Mouse (Mus musculus) left cerebral cortex, adult 11 months (tissue): ENCODE data around the gene Tssk2.
A peak's percentile ranks its signal among the peaks of the same experiment; 100 is the strongest.

ENCODE experiments used
- DNase-seq: peaks from one replicate; pipeline ENCODE4 v3.0.0; 2022; ENCODE audit warnings: low spot score

The Tssk2 gene

GRCm38 (mm10) chr16:17898462-17898861, at the start of gene Tssk2, which contains the start of gene Dgcr2:
Tssk2 (plus strand) TSS chr16:17898637.
Dgcr2 (minus strand) TSS chr16:17898562.
- DNase-seq: no peak

GRCm38 (mm10) chr16:17848928-17849327, 49.5 kb upstream of the Tssk2 start:
- peak; percentile 53 for DNase-seq

DNA sequence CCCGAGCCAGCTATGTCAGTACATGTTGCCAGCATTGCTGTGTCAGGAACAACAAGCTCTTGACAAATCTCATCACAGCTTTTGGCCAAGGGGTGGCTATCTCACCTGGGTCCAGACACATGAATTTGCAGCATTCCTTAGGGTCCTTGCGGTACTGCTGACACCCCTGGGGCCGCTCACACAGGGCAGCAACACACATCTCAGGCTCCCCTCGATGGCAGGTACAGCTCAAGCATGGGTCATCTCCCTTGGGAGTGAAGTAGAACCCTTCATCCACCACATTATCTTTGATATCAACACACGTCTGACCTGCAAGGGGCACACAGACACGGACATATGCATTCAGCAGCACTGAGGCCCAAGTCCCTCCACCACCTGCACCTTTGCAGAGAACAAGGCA, 49.0 kb upstream of the Tssk2 start:
- no peak for DNase-seq

GRCm38 (mm10) chr16:17851331-17851730, 47.1 kb upstream of the Tssk2 start:
- DNase-seq: no peak

- DNase-seq: no peak
Observed at GRCm38 (mm10) chr16:17851860-17852259, 46.6 kb upstream of the Tssk2 start.

DNA sequence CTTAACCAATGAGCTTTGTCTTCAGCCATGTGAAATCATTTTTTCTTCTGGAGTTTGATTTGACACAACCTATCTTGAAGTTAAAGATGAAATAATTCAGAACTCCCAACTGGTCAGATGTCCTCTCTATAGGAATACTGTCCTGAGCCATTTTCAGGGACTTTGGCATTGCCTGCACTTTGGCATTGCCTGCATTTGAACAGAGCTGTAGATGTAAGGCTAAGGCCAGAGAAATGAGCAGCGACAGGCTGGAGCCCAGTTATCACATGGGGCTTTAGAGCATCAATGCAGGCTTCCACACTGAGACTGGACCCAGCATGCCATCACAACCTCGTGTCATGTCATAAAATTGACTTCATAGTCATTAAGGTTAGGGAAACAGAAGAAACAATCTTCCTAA, 45.2 kb upstream of the Tssk2 start:
- DNase-seq: no peak

- DNase-seq: no peak
Observed at GRCm38 (mm10) chr16:17857157-17857556, 41.3 kb upstream of the Tssk2 start.

DNA sequence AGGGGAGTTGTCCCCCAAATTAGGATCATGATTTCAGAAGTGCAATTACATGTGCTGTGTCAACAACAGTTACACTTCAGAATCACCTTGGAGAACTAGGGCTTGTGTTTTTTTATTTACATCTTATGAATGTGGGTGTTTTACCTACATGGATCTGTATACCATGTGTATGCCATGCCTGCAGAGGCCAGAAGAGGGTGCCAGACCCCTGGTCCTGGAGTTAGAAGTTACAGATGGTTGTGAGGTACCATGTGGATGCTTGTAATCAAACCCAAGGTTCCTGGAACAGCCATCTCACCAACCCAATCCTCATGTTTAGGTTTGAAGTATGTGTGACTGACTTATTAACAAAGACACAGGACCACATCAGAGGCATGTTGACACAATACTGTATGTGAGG, 39.8 kb upstream of the Tssk2 start:
- DNase-seq: no peak

DNA sequence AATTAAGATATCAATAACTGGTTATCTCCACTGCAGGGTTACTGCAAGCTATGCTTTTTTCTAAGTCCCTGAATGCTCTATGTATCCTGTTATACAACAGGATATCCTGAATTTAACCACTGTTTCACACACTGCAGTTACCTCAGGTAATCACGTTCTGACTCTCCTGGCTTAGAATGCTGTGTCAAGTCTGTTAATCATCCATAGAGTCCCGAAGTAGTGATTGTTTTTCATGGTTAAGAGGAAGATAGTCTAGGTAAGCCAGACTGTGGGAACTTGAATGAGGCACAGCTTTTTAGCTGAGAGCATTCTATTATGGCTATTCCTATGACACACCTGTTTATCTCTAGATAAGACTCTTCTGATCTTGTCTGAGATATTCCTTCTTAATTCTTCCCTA, 33.1 kb upstream of the Tssk2 start:
- no peak for DNase-seq

DNA sequence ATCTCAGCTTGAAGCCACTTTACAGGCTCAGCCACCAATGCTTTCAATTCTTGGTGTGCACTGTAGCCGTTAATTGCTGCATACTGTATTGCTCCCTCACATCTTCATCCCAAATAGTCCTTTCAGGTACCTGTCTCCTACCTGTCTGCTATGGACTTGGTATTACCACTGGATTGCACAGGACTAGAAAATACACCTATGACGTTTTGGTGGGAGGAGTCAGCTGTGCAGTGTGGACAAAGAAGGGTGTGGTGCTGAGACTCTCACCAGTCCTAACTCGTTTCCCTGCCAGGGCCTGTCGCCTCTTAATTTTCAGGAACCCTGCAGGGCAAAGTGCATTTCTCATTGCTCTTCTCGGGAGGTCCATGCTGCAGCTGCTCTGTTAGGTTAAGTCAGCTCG, 32.7 kb upstream of the Tssk2 start:
- DNase-seq: no peak

DNA sequence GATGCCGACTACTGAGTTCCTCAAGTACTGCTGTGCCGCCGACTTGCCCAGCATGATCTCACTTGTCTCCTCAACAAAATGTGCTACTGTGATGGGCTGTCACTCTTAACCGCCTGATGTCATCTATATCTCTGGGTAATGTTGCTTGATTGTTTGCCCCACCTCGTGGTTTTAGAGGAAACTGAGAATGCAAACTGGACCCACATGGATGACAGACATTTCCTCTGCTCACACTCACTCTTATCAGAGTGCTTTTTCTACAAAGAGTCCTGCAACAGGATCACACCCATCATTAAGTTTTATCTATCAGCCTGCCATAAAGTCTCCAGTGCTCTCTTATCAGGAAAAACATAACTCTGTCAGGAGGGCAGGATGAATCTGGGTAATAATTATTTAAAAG, 27.2 kb upstream of the Tssk2 start:
- no peak for DNase-seq

- DNase-seq: no peak
Observed at GRCm38 (mm10) chr16:17872995-17873394, 25.4 kb upstream of the Tssk2 start.

GRCm38 (mm10) chr16:17875174-17875573, 23.3 kb upstream of the Tssk2 start:
- no peak for DNase-seq

DNA sequence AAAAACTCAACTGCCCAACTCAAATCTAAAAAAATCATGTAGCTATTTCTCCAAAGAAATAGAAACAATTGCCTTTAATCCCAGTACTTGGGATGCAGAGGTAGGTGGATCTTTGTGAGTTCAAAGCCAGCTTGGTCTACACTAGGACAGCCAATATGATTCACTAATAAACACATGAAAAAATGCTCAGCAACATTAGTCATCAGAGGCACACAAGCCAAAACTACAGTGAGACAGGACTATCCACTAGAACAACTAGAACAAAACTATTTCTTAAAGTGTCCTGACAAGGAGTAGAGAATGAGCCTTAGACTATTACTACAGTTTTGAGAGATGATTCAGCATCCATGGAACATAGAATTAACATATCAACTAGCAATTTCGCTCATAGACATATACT, 22.3 kb upstream of the Tssk2 start:
- no peak for DNase-seq

DNA sequence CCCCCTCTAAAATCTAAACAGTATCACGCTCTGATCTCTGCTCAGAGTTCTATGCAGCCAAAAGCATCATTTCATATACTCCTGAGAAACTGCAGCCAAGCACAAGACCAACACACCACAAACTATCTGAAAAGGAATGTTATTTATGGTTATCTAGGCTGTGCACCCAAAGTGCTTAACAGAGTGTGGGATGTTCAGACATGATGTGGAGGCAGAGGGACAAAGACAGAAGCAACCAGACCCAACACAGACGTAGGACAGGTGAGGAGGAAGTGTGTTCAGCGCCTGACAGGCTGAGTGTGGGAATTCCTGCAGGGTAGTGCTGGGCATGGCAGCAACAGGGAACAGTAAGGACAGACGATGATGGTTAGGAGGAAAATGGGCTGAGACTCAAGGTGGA, 18.9 kb upstream of the Tssk2 start:
- DNase-seq: no peak

GRCm38 (mm10) chr16:17882196-17882595, 16.2 kb upstream of the Tssk2 start:
- no peak for DNase-seq

DNA sequence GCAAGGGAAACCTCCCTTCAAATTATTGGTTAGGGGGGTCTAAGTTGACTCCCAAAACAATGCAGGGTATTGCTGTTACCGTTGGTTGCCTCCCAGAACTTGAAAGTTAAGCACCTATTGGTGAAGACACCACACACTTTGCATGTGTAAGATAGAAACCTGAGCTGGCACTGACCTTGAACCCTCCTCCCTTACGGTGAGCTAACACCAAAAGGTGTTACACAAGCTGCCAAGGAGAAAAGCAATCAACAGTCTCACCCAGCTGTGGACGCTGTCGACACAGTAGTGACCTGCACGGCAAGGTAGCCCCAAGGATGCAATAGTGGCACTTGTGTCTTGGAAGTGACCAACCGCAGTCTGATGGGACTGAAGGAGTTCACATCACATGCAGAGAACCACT, 14.3 kb upstream of the Tssk2 start:
- DNase-seq: no peak

GRCm38 (mm10) chr16:17889689-17890341, 8.6 kb upstream of the Tssk2 start:
- DNase-seq: no peak

- no peak for DNase-seq
Observed at GRCm38 (mm10) chr16:17890342-17890727, 8.1 kb upstream of the Tssk2 start.

GRCm38 (mm10) chr16:17890917-17891566, 7.4 kb upstream of the Tssk2 start:
- no peak for DNase-seq

- DNase-seq: peak; percentile 97
Observed at GRCm38 (mm10) chr16:17891567-17891959, 6.9 kb upstream of the Tssk2 start, which contains the start of gene Gm20518. Gm20518 (minus strand) TSS chr16:17891671.

GRCm38 (mm10) chr16:17892606-17893005, 5.8 kb upstream of the Tssk2 start:
- no peak for DNase-seq

DNA sequence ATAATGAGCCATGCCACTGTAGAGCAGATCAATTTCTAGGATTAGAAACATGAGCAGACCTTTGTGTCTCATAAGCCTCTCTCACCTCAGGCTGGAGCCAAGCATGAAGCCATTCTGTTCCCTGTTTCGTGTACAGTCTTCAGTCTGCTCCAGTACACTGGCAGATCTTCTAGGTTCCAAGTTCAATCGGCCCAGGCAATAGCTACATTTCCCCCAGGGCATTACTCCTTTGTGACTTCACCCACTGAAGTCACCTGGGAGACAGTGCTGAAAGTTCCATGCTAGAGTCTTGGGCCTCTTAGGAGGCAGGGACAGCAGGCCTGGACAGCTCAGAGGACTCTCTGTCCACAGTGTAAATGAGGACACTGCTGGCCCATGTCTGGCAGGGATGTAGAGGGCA, 4.5 kb upstream of the Tssk2 start, which contains the start of gene Tssk1:
Gene Tssk1 (plus strand): TSS at position 301 of the 400 bp plus-strand sequence.
- no peak for DNase-seq

GRCm38 (mm10) chr16:17896091-17896490, 2.3 kb upstream of the Tssk2 start:
- DNase-seq: no peak
